Mouse (Mus musculus) adrenal gland, postnatal 25 days (tissue): Measurements from ENCODE around the gene Brsk2. TPM values are rescaled to one million over a fixed set of nuclear protein-coding genes. Genes with fewer than 3 reads are reported as not detected.
"Not testable (repeated sequence)": the region's sequence is repeated elsewhere in the genome, so short reads cannot be mapped to it uniquely, and the experiment has no call there.

ENCODE experiments used
- DNase-seq: peaks from one replicate; pipeline ENCODE4 v3.0.0; 2021; ENCODE audit warnings: mixed read lengths
- long read RNA-seq: library from polyadenylated mRNA; stranded (forward); transcript quantifications from one replicate; pipeline ENCODE4 v2.0.0, GENCODE M21; 2021
- total RNA-seq: library from RNA; stranded (reverse); gene quantifications from 2 replicates; pipeline ENCODE4 v1.2.3, GENCODE M21; 2021

The Brsk2 gene
- 1.1 and 1.7 TPM in 2 replicates for total RNA-seq
- long read RNA-seq, partial matches to known transcripts, result 1 of 1 reads
- long read RNA-seq, other reads (novel, unspliced or antisense), result 0 of 1 reads

DNA sequence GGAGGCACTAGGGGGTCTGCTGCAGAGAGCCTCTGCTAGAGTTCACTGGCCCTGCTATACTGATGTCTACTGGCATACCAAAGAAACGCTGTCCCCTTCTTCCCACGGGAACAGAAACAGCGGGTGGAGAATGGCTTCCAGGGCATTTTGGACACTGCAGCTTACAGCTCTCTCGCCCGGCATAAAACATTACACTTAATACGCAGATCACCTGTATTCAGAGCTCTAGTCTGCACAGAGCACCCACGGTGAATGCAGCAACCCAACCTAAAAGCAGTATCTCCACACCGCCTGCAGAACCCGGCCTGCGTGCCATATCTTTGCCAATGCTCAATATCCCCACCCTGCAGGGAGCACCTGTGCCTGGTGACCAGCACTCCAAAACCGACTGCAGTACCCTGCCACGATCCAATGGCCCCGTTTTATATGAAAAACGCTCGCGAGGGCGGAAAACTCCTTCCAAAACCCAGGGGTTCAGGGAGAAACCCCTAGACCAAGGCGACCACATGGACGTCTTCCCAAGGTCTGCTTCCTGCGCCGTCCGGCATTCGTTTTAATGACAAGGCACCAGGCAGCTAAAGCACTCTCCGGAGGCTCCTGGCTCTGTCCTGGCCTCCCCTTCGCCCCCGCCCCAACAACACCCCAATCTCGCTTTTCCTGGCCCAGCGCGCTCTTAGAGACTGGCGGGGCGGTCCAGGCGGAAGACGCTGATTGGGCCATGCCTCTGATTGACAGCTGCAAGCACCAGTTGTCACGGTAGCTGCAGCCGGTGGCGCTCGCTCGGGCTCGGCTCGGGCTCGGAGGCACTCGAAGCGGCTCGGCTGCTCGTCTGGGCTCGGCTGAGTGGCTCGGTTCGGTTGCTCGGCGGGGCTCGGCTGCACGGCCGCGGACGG is at the start of gene Brsk2:
Gene Brsk2, plus strand, starts transcription at position 846 of the 893 bp plus-strand sequence.
- peak; percentile 96 for DNase-seq

DNA sequence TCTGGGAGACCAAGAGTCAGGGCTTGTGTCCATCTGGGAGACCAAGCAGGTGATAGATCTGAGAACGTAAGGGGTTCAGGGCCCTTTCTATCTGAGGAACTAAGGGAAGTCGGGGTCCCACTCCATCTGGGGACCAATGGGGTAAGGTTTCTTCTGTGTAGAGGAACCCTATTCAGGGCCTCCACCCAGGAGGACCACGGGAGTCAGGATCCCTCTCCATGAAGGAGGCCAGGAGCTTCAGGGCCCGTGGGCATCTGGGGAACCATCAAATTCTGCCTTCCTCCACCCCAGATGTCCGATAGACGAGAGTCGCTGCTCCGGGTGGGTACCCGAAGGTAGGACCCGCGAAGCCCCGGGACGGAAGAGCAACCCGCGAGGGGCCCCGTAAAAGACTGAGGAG is 47.7 kb upstream of the Brsk2 start:
- DNase-seq, result no peak

DNA sequence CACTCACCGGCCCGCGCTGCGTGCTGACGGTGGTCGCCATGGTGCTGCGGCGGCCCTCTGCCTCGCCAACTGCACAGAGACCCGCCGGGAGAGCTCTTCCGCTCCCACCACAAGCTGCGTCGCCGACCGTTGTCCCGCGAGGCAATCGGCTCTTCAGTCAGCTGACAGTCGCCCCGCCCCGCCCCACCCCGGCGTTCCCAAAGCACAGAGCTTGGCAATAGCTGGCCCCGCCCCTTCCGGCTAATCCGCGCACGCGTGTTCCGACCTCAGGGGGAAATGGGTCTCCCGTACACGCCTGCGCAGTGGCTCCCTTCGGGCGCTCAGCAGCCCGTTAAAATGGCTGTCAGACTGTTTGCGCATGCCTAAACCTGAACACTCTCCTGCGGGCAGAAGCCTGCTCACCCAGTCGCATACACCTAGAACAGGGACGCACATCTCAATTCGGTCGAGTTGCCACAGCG is 47.3 kb upstream of the Brsk2 start:
- peak; percentile 100 for DNase-seq

DNA sequence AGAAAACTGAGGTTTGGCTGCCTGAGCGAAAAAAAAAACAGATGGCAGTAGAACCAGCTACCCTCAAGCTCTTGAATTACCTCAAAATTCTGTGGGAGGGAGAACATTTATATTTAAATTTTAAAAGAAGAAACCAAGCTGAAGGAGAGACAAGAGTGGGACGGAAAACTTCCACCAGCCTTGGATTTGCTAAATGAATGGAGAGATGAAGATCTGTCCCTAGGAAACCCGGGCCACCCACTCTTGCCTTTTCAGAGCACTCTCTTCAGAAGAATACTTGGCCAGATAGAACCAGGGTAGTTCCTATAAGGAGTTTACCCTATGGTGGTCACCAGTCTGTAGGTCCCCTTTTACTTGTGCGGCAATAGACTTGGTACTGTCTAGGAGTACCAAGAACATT is 46.8 kb upstream of the Brsk2 start:
- DNase-seq, result no peak

DNA sequence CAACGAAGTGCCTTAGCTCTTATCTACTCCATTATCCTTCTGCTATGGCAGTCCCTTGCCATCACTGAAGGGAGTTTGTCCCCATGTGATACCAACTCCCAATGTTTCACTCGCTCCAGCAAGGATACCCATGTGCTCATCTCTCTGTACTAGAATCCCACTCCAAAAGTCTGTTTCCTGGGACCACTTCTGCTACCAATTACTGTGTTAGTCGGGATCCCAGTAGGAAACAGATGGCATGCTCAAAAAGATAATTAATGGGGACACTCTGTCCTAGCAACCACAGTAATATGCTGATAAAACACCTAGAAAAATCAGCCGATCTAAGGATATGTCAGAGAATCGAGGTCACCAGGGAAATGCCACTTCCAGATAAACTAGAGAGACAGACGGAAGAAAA is 41.0 kb upstream of the Brsk2 start:
- no peak for DNase-seq

DNA sequence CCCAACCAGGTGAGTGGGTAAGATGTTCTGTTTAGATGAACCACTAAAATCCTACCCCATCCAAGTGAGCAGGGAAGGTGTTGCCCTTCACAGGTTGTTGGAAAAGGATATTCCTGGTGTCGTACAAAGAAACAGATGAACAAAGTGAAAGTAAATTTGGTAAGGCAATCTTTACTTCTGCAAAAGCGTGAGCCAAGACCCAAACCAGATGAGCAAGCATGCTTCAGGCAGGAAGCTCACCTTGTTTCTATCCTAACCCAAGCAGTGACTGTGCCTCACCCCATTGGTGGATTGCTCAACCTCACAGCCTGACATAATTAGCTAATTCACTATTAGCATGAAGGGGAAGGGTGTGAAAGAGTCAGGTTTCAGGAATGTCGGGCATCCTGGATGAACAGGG is 38.2 kb upstream of the Brsk2 start:
- no peak for DNase-seq

DNA sequence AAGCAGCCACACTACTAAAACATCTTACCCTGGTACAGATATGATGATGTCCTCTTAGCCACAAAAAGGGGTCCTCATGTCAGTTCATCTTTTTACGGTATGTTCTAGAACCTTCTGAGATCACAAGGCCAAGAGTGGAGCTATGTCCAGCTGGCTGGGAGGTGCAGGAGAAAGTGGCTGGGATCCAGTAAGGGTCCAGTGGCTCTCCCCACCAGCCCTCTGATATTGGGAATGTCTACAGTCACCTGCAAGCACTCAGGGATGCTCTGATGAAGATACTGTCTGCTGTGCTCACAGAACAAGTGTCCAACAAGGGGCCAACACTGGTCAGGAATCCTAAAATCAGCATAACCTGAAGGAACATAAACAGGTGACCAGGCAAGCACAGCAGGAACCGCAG is 31.1 kb upstream of the Brsk2 start, which contains the start of gene Tollip:
Gene Tollip, minus strand, starts transcription at position 101 of the 400 bp plus-strand sequence.
- DNase-seq, result no peak

DNA sequence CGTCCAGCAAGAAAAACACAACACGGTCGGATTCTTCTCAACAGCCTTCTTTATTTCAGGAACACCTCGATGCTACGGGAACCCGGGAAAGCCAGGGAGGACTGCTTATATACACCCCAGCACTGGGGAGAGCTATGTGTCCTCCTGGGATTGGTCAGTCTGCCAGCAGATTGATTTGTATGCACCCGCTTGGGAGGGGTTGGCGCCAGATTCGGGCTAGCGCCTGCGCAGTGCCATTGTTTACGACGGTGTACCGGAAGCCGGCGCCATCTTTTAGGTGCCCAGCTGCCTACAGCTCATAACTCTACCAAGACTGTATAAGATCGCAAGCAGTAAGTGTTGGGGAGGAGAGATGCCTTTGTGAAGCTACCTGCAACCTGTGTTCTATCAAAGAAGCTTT is 25.4 kb upstream of the Brsk2 start:
- not testable (repeated sequence) for DNase-seq

DNA sequence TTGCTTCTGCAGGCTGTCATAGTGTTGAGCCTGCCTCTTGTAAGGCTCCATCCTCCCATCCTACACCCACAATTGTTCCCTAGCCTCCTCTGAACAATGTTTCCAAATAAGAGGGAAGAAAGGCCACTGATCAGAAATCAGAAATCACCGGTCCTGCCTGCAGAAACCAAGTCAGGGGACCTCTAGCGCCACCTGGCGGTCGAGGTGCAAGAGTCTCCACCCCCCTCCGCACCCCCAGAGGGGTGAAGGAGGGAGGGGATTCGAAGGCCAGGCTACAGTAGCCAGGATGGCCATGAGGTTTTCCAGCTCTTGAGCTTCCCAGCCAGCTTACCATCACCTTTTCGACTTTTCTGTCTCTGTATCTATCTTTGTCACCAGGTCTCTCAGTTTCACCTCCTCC is 24.6 kb upstream of the Brsk2 start:
- peak; percentile 84 for DNase-seq

DNA sequence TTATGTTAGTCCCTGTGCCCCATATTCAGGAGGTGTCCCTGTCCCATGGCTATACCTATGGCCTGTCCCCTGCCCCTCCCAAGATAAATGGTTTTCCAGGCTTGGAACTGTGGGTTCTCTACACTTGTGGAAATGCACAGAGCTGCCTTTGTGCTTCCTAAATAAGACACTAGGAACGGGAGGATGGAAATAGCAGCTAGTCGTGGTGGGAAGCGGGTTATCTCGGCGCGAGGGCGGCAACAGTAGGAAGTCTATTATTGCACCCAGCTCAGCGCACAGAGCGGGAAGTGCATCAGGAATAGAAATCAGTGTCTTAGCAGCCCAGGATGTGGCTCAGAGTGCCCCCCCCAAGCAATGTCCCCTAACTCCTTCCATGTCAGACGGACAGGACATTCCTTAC is 20.9 kb upstream of the Brsk2 start:
- DNase-seq, result no peak

DNA sequence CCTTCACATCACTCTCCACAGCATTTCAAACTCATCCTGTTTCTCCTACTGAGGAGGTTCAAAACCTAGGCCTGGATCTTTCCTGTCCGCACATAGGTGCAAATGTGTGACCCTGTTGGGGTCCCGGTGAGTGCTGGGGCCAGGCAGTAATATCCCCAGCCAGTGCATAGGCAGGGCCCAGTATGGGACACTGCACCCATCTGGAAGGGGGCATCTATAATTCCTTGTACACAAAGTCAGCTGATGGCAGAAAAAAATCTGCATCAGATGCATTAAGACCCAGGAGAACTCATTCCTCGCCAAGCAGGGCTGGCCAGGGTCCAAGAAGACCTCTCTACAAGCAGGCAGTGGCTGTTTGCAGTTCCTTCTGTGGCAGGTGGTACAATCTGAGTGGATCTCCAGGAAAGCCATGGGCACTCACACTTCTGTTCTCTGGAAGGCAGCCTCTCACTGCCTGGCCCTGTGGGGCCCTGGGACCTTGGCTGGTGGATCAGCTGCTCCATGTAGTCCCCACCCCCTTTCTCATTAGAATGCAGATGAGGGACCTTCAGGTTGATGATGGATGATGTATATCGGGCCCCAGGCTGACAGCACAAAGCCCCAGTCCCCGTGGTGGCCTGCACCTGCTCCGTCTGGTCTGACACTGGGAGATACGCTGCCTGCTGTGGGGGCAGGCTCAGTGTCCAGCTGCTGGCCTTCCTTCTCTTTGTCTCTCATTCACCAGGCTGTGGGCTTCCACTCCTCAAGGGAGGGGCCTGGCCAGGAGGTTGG is 15.2 kb upstream of the Brsk2 start:
- no peak for DNase-seq

DNA sequence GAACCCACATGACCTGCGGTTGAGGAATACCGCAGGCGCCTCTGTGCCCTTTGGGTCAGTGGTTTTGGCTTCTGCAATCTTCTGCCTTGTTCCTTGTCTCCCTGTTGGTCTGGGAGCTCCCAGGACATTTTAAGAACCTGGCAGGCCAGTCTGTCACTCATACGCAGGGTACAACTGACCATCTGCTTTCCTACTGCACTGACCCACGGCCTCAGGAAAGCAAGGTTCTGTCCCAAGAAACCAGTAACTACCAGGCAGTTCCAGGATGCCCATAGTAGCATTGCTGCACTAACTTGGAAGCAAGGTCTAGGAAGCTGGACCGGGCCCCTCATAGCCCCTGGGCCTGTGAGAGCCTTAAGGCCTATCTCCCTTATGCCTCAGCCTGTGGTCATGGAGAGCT is 14.6 kb upstream of the Brsk2 start:
- DNase-seq, result no peak

DNA sequence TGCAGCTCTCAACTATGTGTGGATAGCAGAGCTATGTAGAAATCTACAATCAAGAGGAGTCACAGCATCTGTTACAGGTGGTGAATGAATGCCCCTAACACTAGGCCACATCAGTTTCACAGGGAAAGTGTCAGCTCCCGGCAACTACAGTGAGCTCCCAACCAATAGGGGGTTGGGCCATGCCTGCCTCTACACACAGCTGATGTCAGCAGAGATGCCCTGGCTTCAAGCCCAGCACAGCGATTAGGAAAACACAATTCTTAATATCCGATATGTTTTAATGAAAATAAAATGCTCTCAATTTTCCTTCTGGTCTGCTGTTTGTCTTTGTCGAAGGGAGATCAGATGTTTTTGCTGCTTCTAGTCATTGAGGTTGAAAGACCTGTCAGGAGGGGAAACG is 6.1 kb upstream of the Brsk2 start:
- DNase-seq, result no peak

DNA sequence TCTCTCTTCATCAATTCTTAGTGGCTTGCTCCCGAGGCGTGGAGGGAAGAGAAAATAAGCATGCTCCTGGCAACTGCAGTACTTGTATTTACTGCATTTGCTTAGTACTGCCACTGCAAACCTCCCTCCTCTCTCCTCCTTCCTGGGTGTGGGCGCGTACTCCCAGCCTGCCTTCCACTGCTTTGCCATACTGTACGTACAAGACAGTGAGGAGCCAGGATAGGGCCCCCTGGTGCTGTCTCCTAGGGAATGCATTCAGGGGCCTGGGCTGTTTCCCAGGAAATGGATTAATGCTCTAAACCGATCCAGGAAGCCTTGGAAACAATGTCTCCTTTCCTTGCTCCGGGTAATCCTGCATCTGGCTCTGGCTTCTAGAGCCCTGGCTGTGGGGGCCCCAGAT is 3.6 kb upstream of the Brsk2 start:
- DNase-seq, result no peak

DNA sequence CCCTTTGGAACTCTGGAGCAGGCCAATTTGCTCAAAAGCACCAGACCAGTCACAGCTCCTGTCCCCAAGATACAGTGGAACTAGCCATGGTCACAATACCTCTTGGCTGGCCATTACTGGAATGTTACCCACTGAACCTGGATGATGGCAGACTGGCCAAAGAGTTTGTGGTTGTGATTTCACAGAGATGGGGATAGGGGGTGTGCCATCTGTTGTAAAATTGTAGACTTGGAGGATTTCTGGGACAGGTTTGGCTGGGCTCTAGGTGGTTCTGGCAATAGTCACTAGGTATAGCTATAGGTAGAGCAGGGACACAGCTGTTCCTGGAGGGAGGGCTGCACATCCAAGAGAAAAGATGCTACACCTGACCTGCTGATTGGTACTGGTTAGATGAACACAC is 2.0 kb upstream of the Brsk2 start:
- DNase-seq, result no peak

DNA sequence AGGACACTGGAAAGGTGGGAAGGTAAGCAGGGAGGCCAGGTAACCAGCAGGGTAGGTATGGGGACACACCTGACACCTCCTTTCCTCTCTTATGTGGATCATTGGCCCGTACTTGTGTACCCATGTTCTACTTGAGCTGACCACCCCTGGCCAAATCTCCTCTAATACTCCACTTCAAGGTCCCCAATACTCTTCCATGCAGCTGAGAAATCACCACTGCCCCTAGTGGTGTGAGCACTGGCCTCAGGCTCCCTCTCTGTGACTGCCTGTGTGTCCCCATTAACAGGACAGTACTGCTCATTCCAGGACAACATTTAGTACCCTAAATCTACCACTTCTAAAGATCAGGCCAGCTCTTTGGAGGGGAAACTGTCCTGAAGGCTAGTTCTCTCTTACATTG is 1.5 kb upstream of the Brsk2 start:
- no peak for DNase-seq

DNA sequence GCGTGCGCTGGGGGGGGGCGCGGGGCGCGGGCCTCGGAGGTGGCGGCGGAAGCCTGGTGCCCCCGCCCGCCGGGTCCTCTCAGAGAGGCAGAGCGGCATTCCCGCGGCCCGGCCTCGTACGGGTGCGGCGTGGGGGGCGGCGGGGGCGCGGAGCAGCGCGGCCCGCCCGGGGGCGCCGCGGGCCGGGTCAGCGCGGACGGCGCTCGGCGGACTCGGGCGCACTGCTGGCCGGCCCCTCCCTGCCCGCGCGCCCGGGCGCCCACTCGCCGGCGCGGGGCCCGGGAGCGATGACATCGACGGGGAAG is 200 bp downstream of the Brsk2 start:
- DNase-seq, result no peak

DNA sequence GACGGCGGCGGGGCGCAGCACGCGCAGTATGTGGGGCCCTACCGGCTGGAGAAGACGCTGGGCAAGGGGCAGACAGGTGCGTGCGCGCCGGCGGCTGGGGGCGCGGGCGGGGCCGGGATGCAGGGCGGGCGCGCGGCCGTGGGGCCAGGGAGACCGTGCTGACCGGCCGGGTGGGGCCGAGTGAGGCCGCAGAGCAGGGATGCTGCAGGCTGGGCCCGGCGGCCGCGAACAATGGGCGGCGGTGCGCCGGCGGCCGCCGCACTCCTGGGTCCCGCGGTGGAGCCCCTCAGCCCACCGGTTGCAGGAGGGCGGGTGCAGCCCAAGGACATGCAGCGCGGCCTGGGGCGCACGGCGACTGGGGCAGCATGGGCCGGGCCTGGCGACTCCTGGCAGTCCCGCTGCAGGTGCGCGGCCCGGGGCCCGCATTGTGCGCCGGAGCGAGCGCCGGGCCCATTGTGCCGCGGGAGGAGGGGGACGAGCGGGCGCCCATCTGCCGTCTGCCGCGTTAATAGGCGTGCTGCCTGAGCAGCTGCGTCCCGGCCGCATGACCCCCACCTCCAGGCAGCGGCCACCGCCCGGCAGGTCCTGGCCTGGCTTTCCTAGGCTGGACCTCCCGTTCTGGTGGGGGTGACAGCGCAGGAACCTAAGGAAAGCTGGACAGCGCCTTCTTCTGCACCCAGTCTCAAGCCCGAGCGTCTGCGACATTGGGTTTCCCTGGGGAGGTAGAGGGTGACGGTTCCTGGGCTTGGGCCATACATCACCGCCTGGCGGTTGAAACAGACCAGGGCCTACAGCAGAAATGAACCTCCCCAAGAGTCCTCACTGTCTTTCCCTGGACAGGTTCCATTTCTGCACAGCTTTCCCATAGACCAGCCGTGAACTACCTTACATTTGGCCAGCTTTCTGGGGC is 808 bp downstream of the Brsk2 start:
- DNase-seq, result peak; percentile 22

DNA sequence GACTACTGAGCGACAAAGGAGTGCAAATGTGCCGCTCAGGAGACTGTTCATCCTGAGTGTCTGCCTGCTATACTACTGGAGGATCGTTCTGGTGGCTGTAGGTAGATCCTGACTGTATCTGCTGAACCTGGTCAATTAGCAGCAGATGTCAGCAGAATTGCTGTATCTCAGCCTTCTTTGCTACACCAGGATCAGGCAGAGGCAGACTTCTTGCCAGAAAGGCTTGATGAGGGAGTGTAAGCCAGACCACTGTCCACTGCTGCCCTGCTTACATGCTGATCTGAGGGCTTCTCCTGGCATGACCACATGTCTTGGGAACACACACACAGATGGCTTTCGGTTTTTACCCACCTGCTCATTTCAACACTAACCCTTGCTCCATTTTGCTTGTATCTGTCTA is 2.3 kb downstream of the Brsk2 start:
- DNase-seq, result no peak

DNA sequence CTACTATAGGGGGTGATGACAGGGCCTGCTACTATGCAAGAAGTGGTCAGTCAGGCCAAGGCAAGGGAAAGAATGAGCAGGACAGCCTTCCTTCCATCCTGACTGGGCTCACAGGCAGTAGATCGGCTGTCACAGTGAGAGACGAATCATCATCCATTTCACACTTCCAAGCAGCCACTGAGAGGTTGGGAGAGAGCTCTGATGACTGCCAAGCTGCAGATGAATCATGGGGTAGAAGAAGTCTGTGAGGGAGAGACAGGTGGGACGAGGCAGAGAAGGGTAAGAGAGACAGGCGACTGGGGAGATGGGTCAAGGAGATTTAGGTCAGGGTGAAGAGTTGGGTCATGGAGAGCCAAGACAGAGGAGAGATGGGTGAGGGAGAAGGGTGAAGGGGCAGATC is 3.4 kb downstream of the Brsk2 start:
- DNase-seq, result no peak

DNA sequence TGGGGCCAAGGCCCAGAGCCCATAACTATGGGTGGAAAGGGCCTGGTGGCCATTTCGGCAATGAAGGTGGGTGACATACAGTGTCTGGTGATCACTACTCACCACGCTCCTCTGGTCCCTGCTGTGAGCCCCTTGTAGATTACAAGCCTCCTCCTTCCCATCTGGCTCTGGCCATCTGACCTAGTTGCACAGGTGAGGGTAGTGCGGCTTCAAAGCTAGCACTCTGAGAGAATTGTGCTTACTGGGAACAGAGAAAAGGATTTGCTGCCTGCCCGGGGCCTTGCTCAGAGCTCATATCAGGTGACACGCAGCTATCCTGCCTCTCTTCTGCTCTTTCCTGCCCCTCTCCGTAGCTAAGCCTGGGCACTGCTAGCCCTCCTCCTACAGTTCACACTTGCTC is 4.1 kb downstream of the Brsk2 start:
- no peak for DNase-seq

DNA sequence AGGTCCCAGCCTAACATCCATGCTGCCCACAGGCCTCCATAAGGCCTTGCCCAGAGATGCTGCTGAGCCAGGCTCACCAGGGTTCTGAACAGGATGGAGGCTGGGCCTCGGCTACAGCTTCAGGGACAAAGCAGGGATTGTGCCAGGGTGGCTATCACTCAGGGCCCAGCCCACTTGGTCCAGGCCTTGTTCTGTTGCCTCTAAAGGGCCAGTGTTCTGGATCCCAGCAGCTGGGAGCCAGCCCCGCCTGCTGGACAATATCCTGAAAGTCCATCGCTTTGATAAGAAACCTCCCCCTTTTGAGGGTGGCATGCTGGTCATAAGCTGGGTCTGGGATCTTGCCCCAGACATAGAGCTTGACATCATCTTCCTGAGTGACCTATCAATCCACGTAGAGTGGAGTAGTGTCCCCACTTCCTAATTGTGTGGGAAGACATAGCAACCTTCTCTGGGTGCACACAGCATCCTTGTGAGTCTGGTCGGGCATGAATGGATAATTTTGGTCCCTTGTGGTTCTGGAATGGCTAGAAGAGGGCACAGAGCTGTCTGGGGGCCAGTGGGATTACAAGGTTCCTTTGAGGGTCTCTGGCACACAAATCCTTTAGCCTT is 6.1 kb downstream of the Brsk2 start:
- DNase-seq, result no peak
